ENCODE assay signal across 8 mouse cellular contexts in the genomic region with DNA sequence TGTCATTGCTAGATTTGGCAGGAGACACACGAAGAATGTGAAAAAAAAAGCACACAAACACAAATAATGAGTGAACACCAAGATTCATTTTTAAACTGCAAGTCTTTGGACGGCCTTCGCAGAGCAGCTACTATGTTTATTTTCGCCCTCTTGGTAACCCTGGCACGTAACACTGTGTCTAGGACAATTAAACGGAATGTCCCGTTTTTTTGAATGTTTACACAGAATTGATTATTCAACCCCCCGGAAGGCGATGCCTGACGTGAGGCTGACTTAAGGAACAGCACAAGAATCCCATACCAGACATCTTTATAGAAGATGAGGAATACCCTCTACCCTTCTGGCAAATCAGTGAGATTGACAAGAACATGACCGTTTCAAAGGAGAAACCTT. TPM values are rescaled to one million over a fixed set of nuclear protein-coding genes. Genes with fewer than 3 reads are reported as not detected.
DNase-seq lines count a peak whose midpoint lies in the region; ATAC-seq and TF ChIP-seq lines count a peak whose summit lies in the region.

No protein-coding gene starts in this region.

- H3K9me3 ChIP-seq in embryonic facial prominence, embryonic 15.5 days (replicated peaks) = no peaks in the 10 kb centered on the region
- no peaks in the 10 kb centered on the region for H3K9me3 ChIP-seq in hindbrain, postnatal 0 days (ENCODE audit: low read length)

- no peak for TF ChIP-seq POLR2A in lung, adult 2 months (IDR thresholded peaks at IDR 0.05; ENCODE audit: borderline replicate concordance, extremely low read depth, low read depth, low read length)
- no peak for TF ChIP-seq POLR2A in olfactory bulb, adult 2 months (IDR thresholded peaks at IDR 0.05; ENCODE audit: insufficient read depth, low read depth, low read length)

- H3K27ac ChIP-seq in embryonic facial prominence, embryonic 15.5 days (replicated peaks) = peak overlapping the region; percentile 75
- H3K27ac ChIP-seq in hindbrain, postnatal 0 days = peak overlapping the region; percentile 78
- H3K27ac ChIP-seq in olfactory bulb, adult 2 months (ENCODE audit: insufficient read depth, low read depth, low read length) = no peak overlapping the region

- ATAC-seq in embryonic facial prominence, embryonic 15.5 days (ENCODE audit: insufficient number of reproducible peaks, low FRiP score, low TSS enrichment, low read depth) = no peak
- peak; percentile 13; the same call in 1 of the 2 replicates for ATAC-seq in hindbrain, postnatal 0 days

- WGBS in embryonic facial prominence, embryonic 15.5 days = under 1% methylated on average over 11 of the region's 11 CpGs
- under 1% methylated on average over 11 of the region's 11 CpGs for WGBS in hindbrain, postnatal 0 days
- WGBS in lung, adult 2 months = under 1% methylated on average over 11 of the region's 11 CpGs
- WGBS in olfactory bulb, adult 2 months = under 1% methylated on average over 11 of the region's 11 CpGs

- peaks cover 16% of the 10 kb centered on the region for H3K4me1 ChIP-seq in embryonic facial prominence, embryonic 15.5 days
- H3K4me1 ChIP-seq in hindbrain, postnatal 0 days (ENCODE audit: insufficient read depth, low read length) = peaks cover 7% of the 10 kb centered on the region; the same call in 1 of the 2 replicates
- H3K4me1 ChIP-seq in lung, adult 2 months (ENCODE audit: control insufficient read depth, insufficient read depth, low read length) = 0 out of 2 replicates have a peak, but pooled peaks cover 5% of the 10 kb centered on the region
- H3K4me1 ChIP-seq in olfactory bulb, adult 2 months (ENCODE audit: control insufficient read depth, insufficient read depth, low read length) = peaks cover 4% of the 10 kb centered on the region

- H3K4me2 ChIP-seq in embryonic facial prominence, embryonic 15.5 days (replicated peaks) = peak overlapping the region; percentile 93
- H3K4me2 ChIP-seq in hindbrain, postnatal 0 days (ENCODE audit: low read depth, low read length) = peak overlapping the region; percentile 93

- TF ChIP-seq CTCF in hindbrain, postnatal 0 days (IDR thresholded peaks at IDR 0.05; ENCODE audit: low read depth) = no peak
- TF ChIP-seq CTCF in lung, adult 2 months (IDR thresholded peaks at IDR 0.05; ENCODE audit: insufficient read depth, low read length) = no peak
- no peak for TF ChIP-seq CTCF in olfactory bulb, adult 2 months (IDR thresholded peaks at IDR 0.05; ENCODE audit: insufficient read depth, low read depth, low read length)

- H3K27me3 ChIP-seq in embryonic facial prominence, embryonic 15.5 days = no peaks in the 10 kb centered on the region
- no peaks in the 10 kb centered on the region for H3K27me3 ChIP-seq in hindbrain, postnatal 0 days (ENCODE audit: insufficient read depth, low read length)

- DNase-seq in urinary bladder, postnatal 14 days (ENCODE audit: low spot score) = peak; percentile 8
- DNase-seq in urinary bladder, postnatal 4 days (ENCODE audit: low spot score in 2 of 2) = no peak
- DNase-seq in hindbrain, postnatal 0 days (ENCODE audit: low spot score) = peak; percentile 46
- no peak for DNase-seq in lung, adult 2 months
- no peak for DNase-seq in layer of hippocampus, adult 9-11 months
- no peak for DNase-seq in adrenal gland, postnatal 25 days

- H3K36me3 ChIP-seq in embryonic facial prominence, embryonic 15.5 days = no peaks in the 10 kb centered on the region
- H3K36me3 ChIP-seq in hindbrain, postnatal 0 days (ENCODE audit: insufficient read depth, low read length) = no peaks in the 10 kb centered on the region

- H3K9ac ChIP-seq in embryonic facial prominence, embryonic 15.5 days = peak overlapping the region; percentile 15
- peak overlapping the region; percentile 81 for H3K9ac ChIP-seq in hindbrain, postnatal 0 days (replicated peaks; ENCODE audit: low read length)

- peak overlapping the region; percentile 88 for H3K4me3 ChIP-seq in embryonic facial prominence, embryonic 15.5 days (replicated peaks)
- peak overlapping the region; percentile 81 for H3K4me3 ChIP-seq in hindbrain, postnatal 0 days (ENCODE audit: low read length)
- H3K4me3 ChIP-seq in lung, adult 2 months (replicated peaks; ENCODE audit: extremely low read depth, low read depth, low read length) = peak overlapping the region; percentile 64
- H3K4me3 ChIP-seq in olfactory bulb, adult 2 months (ENCODE audit: insufficient read depth, low read depth, low read length) = peak overlapping the region; percentile 94; the same call in 1 of the 2 replicates

RNA-seq across cellular contexts. Expression of a gene that starts 0.5 kb away (rescaled TPM):
- polyA plus RNA-seq in embryonic facial prominence, embryonic 15.5 days (2015; fragmentation: Nextera tagmentation; extraction: Ambion mirVana) = 10.3 and 10.9 TPM in 2 replicates
- 4.7 and 4.8 TPM in 2 replicates for total RNA-seq in hindbrain, postnatal 0 days (2014; rRNA removed)
- polyA plus RNA-seq in hindbrain, postnatal 0 days (2015; fragmentation: Nextera tagmentation; extraction: Ambion mirVana) = 4.3 and 5.5 TPM in 2 replicates
- polyA plus RNA-seq in lung, adult 2 months (2012; rRNA removed) = 0.34 and 0.48 TPM in 2 replicates
- not detected in 2 replicates for polyA plus RNA-seq in olfactory bulb, adult 2 months (2012; ENCODE audit: insufficient read depth, insufficient read length, low replicate concordance, missing spikeins)
- 0.82 and 1.7 TPM in 2 replicates for total RNA-seq in adrenal gland, postnatal 25 days (2021)

RNA-seq across cellular contexts. Expression of a gene that starts 0.6 kb away (rescaled TPM):
- 46.9 and 52.3 TPM in 2 replicates for polyA plus RNA-seq in embryonic facial prominence, embryonic 15.5 days (2015; fragmentation: Nextera tagmentation; extraction: Ambion mirVana)
- total RNA-seq in hindbrain, postnatal 0 days (2014; rRNA removed) = 14.2 and 14.6 TPM in 2 replicates
- polyA plus RNA-seq in hindbrain, postnatal 0 days (2015; fragmentation: Nextera tagmentation; extraction: Ambion mirVana) = 35.1 and 36.2 TPM in 2 replicates
- 10.2 and 12.9 TPM in 2 replicates for polyA plus RNA-seq in lung, adult 2 months (2012; rRNA removed)
- polyA plus RNA-seq in olfactory bulb, adult 2 months (2012; ENCODE audit: insufficient read depth, insufficient read length, low replicate concordance, missing spikeins) = not detected in 2 replicates
- 15.8 and 18.6 TPM in 2 replicates for total RNA-seq in adrenal gland, postnatal 25 days (2021)

Comparison
In these comparisons a context has a peak if more than half of its experiments do, and no peak if none do; other contexts are left out.
1. DNase-seq: peak in urinary bladder, postnatal 14 days (single experiment) and hindbrain, postnatal 0 days (single experiment); none in urinary bladder, postnatal 4 days (0 of 2), lung, adult 2 months (single experiment), layer of hippocampus, adult 9-11 months (single experiment) and adrenal gland, postnatal 25 days (single experiment).
2. Peak in every context shown above with its lines, with median percentiles within 50 percentile points of each other: H3K4me3 ChIP-seq.